Mouse (Mus musculus) liver, embryonic 12.5 days (tissue): ENCODE measurements around the gene Dstn. TPM values are rescaled to one million over a fixed set of nuclear protein-coding genes. Genes with fewer than 3 reads are reported as not detected.
A peak's percentile ranks its signal among the peaks of the same experiment; 100 is the strongest.

Source experiments
- ATAC-seq: fragments of 200-750 bp; cut with Nextera tagmentation; 2 replicates; pipeline ENCODE4 v1.8.0; 2017; ENCODE audit warnings: moderate number of reproducible peaks, mild to moderate bottlenecking, moderate library complexity
- H3K27ac ChIP-seq: fragments of 300-500 bp; sonication (generic); 2 replicates; pipeline ENCODE4 v1.5.1; 2016; ENCODE audit warnings: mild to moderate bottlenecking
- H3K27me3 ChIP-seq: fragments of 300-500 bp; sonication (generic); replicated peaks from 2 replicates; pipeline ENCODE4 v1.6.1; 2016; ENCODE audit warnings: mild to moderate bottlenecking, moderate library complexity
- H3K36me3 ChIP-seq: fragments of 300-500 bp; sonication (generic); 2 replicates; pipeline ENCODE4 v1.6.1; 2016; ENCODE audit warnings: mild to moderate bottlenecking, moderate library complexity
- H3K4me1 ChIP-seq: fragments of 300-500 bp; sonication (generic); 2 replicates; pipeline ENCODE4 v1.6.1; 2016
- H3K4me2 ChIP-seq: fragments of 300-500 bp; sonication (generic); 2 replicates; pipeline ENCODE4 v1.6.1; 2016; ENCODE audit warnings: mild to moderate bottlenecking, moderate library complexity
- H3K4me3 ChIP-seq: fragments of 300-500 bp; sonication (generic); 2 replicates; pipeline ENCODE4 v1.5.1; 2016; ENCODE audit warnings: mild to moderate bottlenecking, moderate library complexity
- H3K9ac ChIP-seq: fragments of 300-500 bp; sonication (generic); 2 replicates; pipeline ENCODE4 v1.6.1; 2016; ENCODE audit warnings: mild to moderate bottlenecking, moderate library complexity
- H3K9me3 ChIP-seq: fragments of 300-500 bp; sonication (generic); replicated peaks from 2 replicates; pipeline ENCODE4 v1.6.1; 2016; ENCODE audit warnings: mild to moderate bottlenecking, moderate library complexity
- WGBS: fragments of 180-500 bp; shearing (Covaris S2); methylation state at CpG from one replicate; pipeline ENCODE4 v1.1.7; 2016; ENCODE audit not compliant: insufficient replicate concordance; 5-methylcytosine and 5-hydroxymethylcytosine counted together
- polyA plus RNA-seq: library from polyadenylated mRNA; unstranded; fragments of >200 nt; fragmentation: Nextera tagmentation; extraction: Ambion mirVana; gene quantifications from 2 replicates; pipeline ENCODE4 v1.2.1, GENCODE M21; 2016

The Dstn gene
- 126 and 136 TPM in 2 replicates for polyA plus RNA-seq

DNA sequence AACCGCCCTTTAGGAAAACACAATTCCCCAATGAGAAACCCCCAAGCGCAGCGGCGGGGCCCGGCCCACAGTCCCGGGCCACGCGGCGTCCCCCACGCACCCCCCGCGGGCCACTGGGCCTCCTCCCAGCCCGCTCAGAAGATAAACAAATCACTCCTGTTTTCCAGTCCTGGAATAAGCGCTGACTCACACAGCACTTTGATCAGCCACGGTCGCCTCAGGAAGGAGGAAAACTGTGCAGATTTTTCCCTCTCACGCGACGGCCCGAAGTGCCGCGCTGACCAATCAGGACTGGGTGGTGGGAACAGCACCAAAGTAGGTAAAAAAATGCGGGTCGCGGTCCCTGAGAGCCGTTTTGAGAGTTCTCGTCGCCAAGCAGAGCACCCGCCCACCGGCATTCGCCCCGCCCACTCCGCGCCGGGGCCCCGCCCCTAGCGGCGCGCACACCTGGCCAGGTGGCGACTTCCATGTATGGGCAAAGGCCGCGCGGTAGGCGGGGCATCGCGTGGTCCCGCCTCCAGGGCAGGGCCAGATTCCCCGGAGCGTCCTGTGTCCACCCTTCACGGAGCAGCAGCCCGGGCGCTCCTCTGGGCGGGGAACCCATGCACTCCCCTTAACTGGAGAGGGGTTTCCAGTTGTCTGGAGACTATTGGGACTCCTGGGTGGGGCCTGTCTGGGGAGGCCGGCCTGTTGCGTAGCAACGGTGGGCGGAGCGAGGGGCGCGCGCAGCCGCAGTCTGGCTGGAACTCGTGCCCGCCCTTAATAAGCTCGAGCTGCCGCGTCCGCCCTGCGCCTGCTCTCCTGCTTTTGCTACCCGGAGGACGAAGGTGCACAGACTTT, at the start of gene Dstn:
TSS of gene Dstn (plus strand) at position 561 of the 840 bp plus-strand sequence.
- peak; percentile 89 for ATAC-seq
- under 1% methylated on average over 70 of the region's 71 CpGs for whole genome bisulfite sequencing
- Histone ChIP-seq H3K9me3 (no peaks in the 10 kb centered on the region), H3K36me3 (no peaks in the 10 kb centered on the region), H3K27me3 (peaks cover 2% of the 10 kb centered on the region; the same call in 1 of the 2 replicates), H3K27ac (peak within 1 kb of the TSS; percentile 98), H3K4me2 (peak within 1 kb of the TSS; percentile 94), H3K4me3 (peak within 1 kb of the TSS; percentile 85), H3K9ac (peak within 1 kb of the TSS; percentile 88), H3K4me1 (peaks cover 78% of the 10 kb centered on the region)

DNA sequence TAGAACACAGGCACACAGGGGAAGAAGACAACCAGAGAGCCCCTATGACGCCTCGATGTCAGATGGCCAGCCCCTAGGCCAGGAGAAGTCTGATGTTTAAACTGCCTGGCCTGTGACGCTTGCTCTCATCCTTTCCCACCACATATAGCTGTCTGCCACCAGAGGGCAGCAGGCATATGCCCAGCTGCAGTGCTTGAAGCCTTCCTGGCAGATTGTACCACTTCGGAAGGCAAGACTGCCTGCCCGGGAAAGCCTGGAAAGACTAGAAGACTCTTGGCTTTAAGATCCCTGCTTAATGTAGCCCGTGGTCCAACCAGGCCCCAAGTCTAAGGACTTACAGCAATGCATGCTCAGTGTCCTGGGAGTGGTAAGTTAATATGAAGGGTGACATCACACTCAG, 47.8 kb upstream of the Dstn start:
- H3K36me3 ChIP-seq, result no peaks in the 10 kb centered on the region
- peaks cover 23% of the 10 kb centered on the region for H3K27me3 ChIP-seq
- H3K9ac ChIP-seq, result no peak overlapping the region
- H3K9me3 ChIP-seq, result no peaks in the 10 kb centered on the region
- H3K27ac ChIP-seq, result no peak overlapping the region
- ATAC-seq, result peak; percentile 26; the same call in 1 of the 2 replicates
- 3% methylated on average over 6 of the region's 6 CpGs for WGBS
- H3K4me3 ChIP-seq, result no peak overlapping the region
- no peak overlapping the region for H3K4me2 ChIP-seq
- peaks cover 40% of the 10 kb centered on the region for H3K4me1 ChIP-seq

DNA sequence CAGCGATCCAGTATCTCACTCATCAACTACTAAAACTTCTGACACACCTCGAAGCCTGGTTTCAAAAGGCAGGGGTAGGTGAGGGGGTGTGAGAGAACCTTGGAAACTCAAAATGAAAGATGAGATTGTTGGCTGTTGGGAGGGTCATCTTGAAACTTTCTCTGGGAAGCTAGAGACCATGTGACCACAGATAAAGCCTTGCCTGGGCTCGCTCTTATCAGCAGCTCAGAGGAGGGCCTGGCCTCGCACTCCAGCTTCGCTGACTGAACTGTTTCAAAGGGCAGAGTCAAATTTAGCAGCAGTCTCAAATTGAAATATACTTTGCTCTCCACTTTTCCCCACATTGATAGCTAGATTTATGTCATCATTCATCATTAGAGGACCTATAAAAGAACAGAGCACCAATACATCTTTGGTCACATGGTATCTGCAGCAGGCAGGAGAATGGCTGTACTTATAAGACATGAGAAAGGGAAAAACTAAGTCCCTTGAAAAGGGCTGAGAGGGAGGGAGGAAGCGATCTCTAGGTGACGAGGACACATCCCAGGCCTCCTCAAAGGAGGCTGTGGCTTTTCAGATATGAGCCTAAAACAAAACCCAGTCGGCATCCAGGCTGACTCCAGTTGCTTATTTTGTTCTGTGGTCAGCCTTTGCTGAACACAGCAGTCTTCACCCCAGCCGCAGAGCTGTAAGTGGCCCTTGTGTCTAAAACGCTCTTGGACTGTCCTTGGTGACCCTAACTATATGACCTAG, 44.0 kb upstream of the Dstn start:
- 12% methylated on average over 10 of the region's 10 CpGs for WGBS
- Histone ChIP-seq H3K36me3 (no peaks in the 10 kb centered on the region), H3K27ac (peak overlapping the region; percentile 86), H3K27me3 (no peaks in the 10 kb centered on the region), H3K4me2 (peak overlapping the region; percentile 55), H3K4me1 (peaks cover 34% of the 10 kb centered on the region), H3K9me3 (0 out of 2 replicates have a peak, but pooled peaks cover 7% of the 10 kb centered on the region), H3K4me3 (peak overlapping the region; percentile 31; the same call in 1 of the 2 replicates), H3K9ac (peak overlapping the region; percentile 55; the same call in 1 of the 2 replicates)
- peak; percentile 95 for ATAC-seq

DNA sequence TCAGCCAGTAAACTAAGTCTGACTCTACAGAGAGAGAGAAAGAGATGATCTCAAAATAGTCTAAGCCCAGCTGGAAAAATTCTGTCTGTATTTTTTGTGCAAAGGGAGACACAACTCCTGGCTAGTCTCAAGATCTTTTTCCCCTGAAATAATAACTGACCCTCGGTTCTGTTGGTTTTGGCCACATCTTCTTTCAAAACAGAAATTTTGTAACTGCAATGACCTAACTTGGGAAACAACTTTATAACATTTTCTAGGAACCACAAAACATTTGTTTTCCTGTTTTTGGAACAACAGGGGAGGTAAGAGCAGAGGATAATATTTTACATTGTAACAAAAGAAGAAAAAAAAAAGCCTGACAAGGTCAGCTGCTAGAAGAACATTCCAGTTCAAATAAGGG, 39.1 kb upstream of the Dstn start:
- H3K4me1 ChIP-seq, result peaks cover 15% of the 10 kb centered on the region
- 47% methylated on average over 1 of the region's 1 CpGs for WGBS

DNA sequence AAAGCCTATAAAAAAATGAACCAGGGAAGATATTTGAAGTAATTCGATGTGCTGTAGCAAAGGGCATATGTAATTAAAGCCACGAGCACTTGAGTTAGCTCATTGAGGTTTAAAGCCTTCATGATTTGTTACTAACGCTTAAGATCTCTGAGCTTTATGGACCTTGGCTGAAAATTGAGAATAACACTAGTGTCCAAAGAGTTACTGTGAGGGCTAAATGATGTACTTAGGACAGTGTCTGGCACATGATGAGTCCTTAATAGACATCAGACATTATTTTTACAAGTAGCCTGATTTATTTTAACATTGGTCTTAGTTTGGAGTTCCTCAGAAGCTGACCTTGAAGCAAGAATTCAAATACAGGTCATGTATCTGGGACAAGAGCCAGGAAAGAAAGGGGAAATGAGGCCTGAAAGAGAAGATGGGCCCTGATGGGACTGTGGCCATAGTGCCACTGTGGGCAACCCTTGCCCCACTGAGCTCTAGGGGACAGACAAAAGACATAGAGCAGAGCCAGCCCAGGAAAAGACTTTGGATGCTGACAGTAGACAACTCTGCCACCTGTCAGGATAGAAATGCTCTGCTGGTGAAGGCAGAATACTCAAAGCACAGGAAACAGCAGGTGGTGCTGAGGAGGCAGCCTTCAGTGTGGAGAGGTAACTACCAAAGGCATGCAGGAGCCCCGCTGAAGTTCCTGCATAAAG, 38.0 kb upstream of the Dstn start:
- no peak overlapping the region for H3K27ac ChIP-seq
- no peak overlapping the region for H3K4me2 ChIP-seq
- no peaks in the 10 kb centered on the region for H3K36me3 ChIP-seq
- peaks cover 6% of the 10 kb centered on the region for H3K4me1 ChIP-seq
- H3K9me3 ChIP-seq, result 0 out of 2 replicates have a peak, but pooled peaks cover 7% of the 10 kb centered on the region
- H3K27me3 ChIP-seq, result no peaks in the 10 kb centered on the region
- no peak overlapping the region for H3K4me3 ChIP-seq
- 61% methylated on average over 4 of the region's 4 CpGs for WGBS
- H3K9ac ChIP-seq, result no peak overlapping the region
- ATAC-seq, result no peak

More for the DNA sequence above, 39.1 kb upstream of the Dstn start:
- no peaks in the 10 kb centered on the region for H3K27me3 ChIP-seq
- no peak for ATAC-seq
- no peak overlapping the region for H3K9ac ChIP-seq
- no peak overlapping the region for H3K27ac ChIP-seq
- H3K9me3 ChIP-seq, result 0 out of 2 replicates have a peak, but pooled peaks cover 7% of the 10 kb centered on the region
- H3K4me2 ChIP-seq, result no peak overlapping the region
- no peak overlapping the region for H3K4me3 ChIP-seq
- H3K36me3 ChIP-seq, result no peaks in the 10 kb centered on the region

DNA sequence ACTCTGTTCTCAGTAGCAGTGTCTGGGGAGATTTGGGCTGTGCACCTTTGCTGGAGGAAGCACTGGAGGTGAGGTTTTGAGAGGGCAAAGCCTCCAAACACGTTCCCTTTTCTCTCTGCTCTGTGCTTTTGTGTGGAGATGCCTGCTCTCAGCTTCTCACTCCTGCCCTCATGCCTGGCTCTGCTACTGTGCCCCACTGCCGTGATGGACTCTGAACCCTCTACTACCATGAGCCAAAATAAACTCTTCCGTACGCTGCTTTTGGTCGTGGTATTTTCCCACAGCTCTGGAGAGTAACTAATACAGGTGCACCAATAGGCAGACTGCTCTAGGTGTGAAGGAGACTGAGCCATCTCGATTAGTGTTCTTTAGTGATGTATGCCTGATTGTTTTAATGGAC, 35.8 kb upstream of the Dstn start:
- H3K4me3 ChIP-seq, result no peak overlapping the region
- H3K4me1 ChIP-seq, result peaks cover 16% of the 10 kb centered on the region
- WGBS, result 74% methylated on average over 6 of the region's 6 CpGs
- ATAC-seq, result no peak
- 0 out of 2 replicates have a peak, but pooled peaks cover 4% of the 10 kb centered on the region for H3K9me3 ChIP-seq
- H3K27ac ChIP-seq, result no peak overlapping the region
- H3K27me3 ChIP-seq, result no peaks in the 10 kb centered on the region
- no peak overlapping the region for H3K9ac ChIP-seq
- no peaks in the 10 kb centered on the region for H3K36me3 ChIP-seq
- no peak overlapping the region for H3K4me2 ChIP-seq

DNA sequence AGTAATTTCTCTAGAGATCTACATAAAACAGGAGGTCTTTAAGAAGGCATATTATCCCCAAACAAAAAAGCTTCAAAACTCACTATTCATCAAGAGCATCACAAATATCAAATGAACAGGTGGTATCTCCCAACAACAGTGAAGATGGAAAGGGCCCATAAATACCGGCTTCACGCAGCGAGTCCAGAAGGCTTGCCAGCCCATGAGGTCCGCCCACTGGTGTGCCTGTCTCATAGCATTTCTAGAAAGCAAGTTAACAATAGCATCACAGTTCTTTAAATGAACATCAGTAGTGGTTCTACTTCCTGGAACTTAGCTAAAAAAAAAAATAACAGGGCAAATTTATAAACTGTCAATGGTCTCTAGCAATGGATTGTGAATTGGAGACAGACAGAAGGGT, 33.1 kb upstream of the Dstn start:
- Histone ChIP-seq H3K9ac (no peak overlapping the region), H3K4me2 (no peak overlapping the region), H3K9me3 (no peaks in the 10 kb centered on the region), H3K4me3 (no peak overlapping the region), H3K27ac (no peak overlapping the region), H3K4me1 (peaks cover 16% of the 10 kb centered on the region), H3K27me3 (no peaks in the 10 kb centered on the region), H3K36me3 (no peaks in the 10 kb centered on the region)
- ATAC-seq, result no peak
- 83% methylated on average over 4 of the region's 4 CpGs for WGBS

DNA sequence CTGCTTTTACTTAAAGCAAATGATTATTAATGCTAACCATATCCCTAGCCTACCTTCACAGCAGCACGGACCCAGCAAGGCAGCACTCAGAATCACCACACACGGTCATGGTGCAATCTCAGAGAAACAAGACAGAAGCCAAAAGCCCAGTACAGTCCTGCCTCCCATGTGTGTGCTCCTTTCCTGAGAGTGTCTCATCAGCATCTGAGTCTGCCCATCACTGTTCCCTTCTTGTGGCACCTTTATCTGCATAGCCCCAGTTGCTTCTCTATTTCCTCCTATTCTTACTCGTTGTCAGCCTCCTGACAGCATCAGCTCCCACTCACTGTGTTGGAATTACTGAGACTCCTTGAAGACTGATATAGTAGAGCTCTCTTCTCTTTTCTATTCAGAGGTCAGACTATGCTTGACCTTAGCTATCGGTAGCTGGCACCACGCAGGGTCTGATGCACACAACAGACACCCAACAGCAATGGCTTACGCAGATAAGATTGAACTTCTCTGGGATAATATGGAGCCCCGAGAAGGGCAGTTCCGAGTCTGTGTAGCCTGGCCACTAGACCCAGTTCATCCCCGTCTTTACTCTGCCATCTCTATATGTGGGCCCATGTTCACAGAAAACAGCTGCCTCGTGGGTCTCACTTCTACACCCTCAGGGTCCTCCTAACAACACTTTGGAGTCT, 32.4 kb upstream of the Dstn start:
- 37% methylated on average over 10 of the region's 10 CpGs for WGBS
- H3K9me3 ChIP-seq, result no peaks in the 10 kb centered on the region
- H3K36me3 ChIP-seq, result no peaks in the 10 kb centered on the region
- H3K4me2 ChIP-seq, result 0 out of 2 replicates have a peak overlapping the region, but pooled peaks have one; percentile 12
- ATAC-seq, result peak; percentile 81
- no peak overlapping the region for H3K4me3 ChIP-seq
- H3K4me1 ChIP-seq, result peaks cover 16% of the 10 kb centered on the region
- H3K9ac ChIP-seq, result no peak overlapping the region
- H3K27me3 ChIP-seq, result no peaks in the 10 kb centered on the region
- H3K27ac ChIP-seq, result no peak overlapping the region

DNA sequence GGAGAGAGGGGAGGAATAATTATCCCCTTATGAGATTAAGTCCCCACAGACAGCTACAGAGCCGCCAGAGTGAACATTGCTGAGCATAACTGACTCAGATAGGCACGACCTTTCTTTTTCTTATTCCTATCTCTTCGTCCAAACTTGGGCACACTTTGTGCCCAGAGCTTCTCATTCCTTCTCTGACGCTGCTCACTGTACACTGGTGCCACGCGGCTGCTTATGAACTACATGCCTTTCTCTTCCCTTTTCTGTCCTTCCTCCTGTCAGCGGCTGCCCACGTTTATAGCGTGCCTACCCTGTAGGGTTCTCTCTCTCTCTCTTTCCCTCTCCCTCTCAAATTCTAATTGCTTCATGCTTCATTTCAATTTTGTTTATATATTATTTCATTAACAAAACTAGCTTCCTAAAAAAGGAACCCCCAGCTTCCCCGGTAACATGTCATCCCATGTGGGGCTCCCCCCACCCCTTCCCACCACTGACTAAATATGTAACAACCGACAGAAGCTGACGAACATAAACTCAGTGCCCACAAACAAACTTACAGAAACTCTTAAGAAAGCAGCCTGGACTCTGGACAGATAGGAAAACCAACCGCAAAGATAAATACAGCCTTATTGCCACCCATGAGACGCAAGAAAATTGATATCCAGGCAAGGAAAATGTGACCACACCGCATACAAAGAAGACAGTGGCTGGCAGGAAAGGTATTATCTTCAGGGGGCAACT, 25.8 kb upstream of the Dstn start:
- Histone ChIP-seq H3K4me1 (peaks cover 14% of the 10 kb centered on the region), H3K36me3 (no peaks in the 10 kb centered on the region), H3K4me2 (peak overlapping the region; percentile 38), H3K4me3 (no peak overlapping the region), H3K9ac (0 out of 2 replicates have a peak overlapping the region, but pooled peaks have one; percentile 5), H3K9me3 (no peaks in the 10 kb centered on the region), H3K27me3 (no peaks in the 10 kb centered on the region), H3K27ac (peak overlapping the region; percentile 71)
- 54% methylated on average over 15 of the region's 15 CpGs for WGBS
- ATAC-seq, result peak; percentile 46

DNA sequence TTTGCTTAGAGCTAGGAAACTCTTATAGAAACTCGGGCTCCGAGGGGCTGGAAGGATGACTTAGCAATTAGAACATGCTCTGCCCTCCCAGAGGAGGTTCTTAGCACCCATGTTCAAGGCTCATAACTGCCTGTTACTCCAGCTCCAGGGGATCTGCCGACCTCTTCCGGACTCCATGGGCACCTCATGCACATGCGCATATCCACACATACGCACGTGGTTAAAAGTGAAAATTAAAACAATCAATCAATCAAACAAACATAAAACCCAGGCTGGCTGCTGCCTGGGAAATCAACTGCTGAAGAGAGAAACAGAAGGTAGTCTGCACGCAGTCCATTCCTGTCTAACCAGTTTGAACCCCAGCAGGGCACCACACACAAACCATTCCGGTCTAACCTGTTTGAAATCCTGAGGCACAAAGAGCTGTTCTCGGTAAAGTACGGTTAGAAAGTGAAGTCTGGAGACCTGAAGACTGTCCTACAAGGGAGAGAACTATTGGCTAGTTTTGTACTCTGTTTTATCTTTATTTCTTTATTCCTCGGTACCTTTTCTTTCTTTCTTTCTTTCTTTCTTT, 25.2 kb upstream of the Dstn start:
- Histone ChIP-seq H3K27ac (peak overlapping the region; percentile 71; the same call in 1 of the 2 replicates), H3K4me3 (no peak overlapping the region), H3K9me3 (no peaks in the 10 kb centered on the region), H3K4me1 (peaks cover 14% of the 10 kb centered on the region), H3K4me2 (peak overlapping the region; percentile 38), H3K27me3 (no peaks in the 10 kb centered on the region), H3K9ac (0 out of 2 replicates have a peak overlapping the region, but pooled peaks have one; percentile 5), H3K36me3 (no peaks in the 10 kb centered on the region)
- ATAC-seq, result peak; percentile 44
- 56% methylated on average over 12 of the region's 12 CpGs for WGBS
